Mouse (Mus musculus) ES-Bruce4 (cell line): ENCODE measurements around the gene Zfp382.

Experiments
- CTCF ChIP-seq: IDR thresholded peaks from one replicate; pipeline ENCODE4 v1.8.1; 2011; ENCODE audit warnings: low read depth, low read length
- EP300 ChIP-seq: IDR thresholded peaks from 2 replicates; pipeline ENCODE4 v1.6.1; 2011; ENCODE audit warnings: low read depth, low read length; ENCODE audit not compliant: insufficient read depth
- POLR2A ChIP-seq: IDR thresholded peaks from one replicate; pipeline ENCODE4 v1.8.1; 2011; ENCODE audit warnings: low read length; ENCODE audit not compliant: insufficient read depth

- TF ChIP-seq POLR2A (no peak), CTCF (no peak), EP300 (no peak)
Measured at GRCm38 (mm10) chr7:30095551-30096125, 26.1 kb upstream of the Zfp382 start.
